Mouse (Mus musculus) lung, postnatal 0 days (tissue): ENCODE data around the gene Apobec4. TPM values are rescaled to one million over a fixed set of nuclear protein-coding genes. Genes with fewer than 3 reads are reported as not detected.

ENCODE experiments used
- ATAC-seq: fragments of 200-750 bp; cut with Nextera tagmentation; 2 replicates; pipeline ENCODE4 v1.8.0; 2017; ENCODE audit warnings: moderate library complexity
- DNase-seq: peaks from one replicate; pipeline ENCODE4 v3.0.0-alpha.2; 2016; ENCODE audit warnings: low spot score
- H3K27ac ChIP-seq: fragments of 300-500 bp; sonication (generic); 2 replicates; pipeline ENCODE4 v1.5.1; 2014; ENCODE audit warnings: antibody characterized with exemption, mild to moderate bottlenecking, low read length, mixed read lengths
- H3K27me3 ChIP-seq: fragments of 300-500 bp; sonication (generic); replicated peaks from 2 replicates; pipeline ENCODE4 v1.6.1; 2014; ENCODE audit warnings: low read length, mixed read lengths; ENCODE audit not compliant: insufficient read depth
- H3K36me3 ChIP-seq: fragments of 300-500 bp; sonication (generic); 2 replicates; pipeline ENCODE4 v1.6.1; 2014; ENCODE audit warnings: low read length, mixed read lengths; ENCODE audit not compliant: insufficient read depth
- H3K4me1 ChIP-seq: fragments of 300-500 bp; sonication (generic); 2 replicates; pipeline ENCODE4 v1.6.1; 2014; ENCODE audit warnings: antibody characterized with exemption, low read depth, low read length, mixed read lengths; ENCODE audit not compliant: insufficient read depth
- H3K4me2 ChIP-seq: fragments of 300-500 bp; sonication (generic); replicated peaks from 2 replicates; pipeline ENCODE4 v1.6.1; 2014; ENCODE audit warnings: low read depth, mild to moderate bottlenecking, low read length, moderate library complexity, mixed read lengths
- H3K4me3 ChIP-seq: fragments of 300-500 bp; sonication (generic); 2 replicates; pipeline ENCODE4 v1.5.1; 2014; ENCODE audit warnings: low read depth, low read length
- H3K9ac ChIP-seq: fragments of 300-500 bp; sonication (generic); replicated peaks from 2 replicates; pipeline ENCODE4 v1.6.1; 2014; ENCODE audit warnings: low read depth, mild to moderate bottlenecking
- H3K9me3 ChIP-seq: fragments of 300-500 bp; sonication (generic); 2 replicates; pipeline ENCODE4 v1.6.1; 2016; ENCODE audit warnings: low read length, mixed read lengths
- CTCF ChIP-seq: IDR thresholded peaks from 2 replicates; pipeline ENCODE4 v1.5.1; 2016; ENCODE audit warnings: antibody characterized with exemption, mild to moderate bottlenecking
- EP300 ChIP-seq: IDR thresholded peaks from 2 replicates; pipeline ENCODE4 v1.6.1; 2016; ENCODE audit warnings: antibody characterized with exemption, mild to moderate bottlenecking, control low read depth
- WGBS: fragments of 180-500 bp; shearing (Covaris S2); extraction: QIAGEN DNeasy Blood & Tissue Kit; methylation state at CpG from one replicate; pipeline ENCODE4 v1.1.7; 2014; 5-methylcytosine and 5-hydroxymethylcytosine counted together
- polyA plus RNA-seq: library from polyadenylated mRNA; unstranded; fragments of >200 nt; fragmentation: Nextera tagmentation; extraction: Ambion mirVana; gene quantifications from 2 replicates; pipeline ENCODE4 v1.2.1, GENCODE M21; 2015

Gene Apobec4
- polyA plus RNA-seq, 1 experiment from 2014 or later = 0.74 TPM

- no peaks in the 10 kb centered on the region; the same call in 1 of the 2 replicates for H3K4me1 ChIP-seq
- no peak for TF ChIP-seq CTCF
- TF ChIP-seq EP300 = no peak
- no peaks in the 10 kb centered on the region for H3K27me3 ChIP-seq
- WGBS = 88% methylated on average over 4 of the region's 4 CpGs
- no peak overlapping the region for H3K27ac ChIP-seq
- H3K4me2 ChIP-seq = no peak overlapping the region
- no peak overlapping the region for H3K4me3 ChIP-seq
- no peak for DNase-seq
- no peaks in the 10 kb centered on the region for H3K36me3 ChIP-seq
- ATAC-seq = no peak
- H3K9ac ChIP-seq = no peak overlapping the region
- H3K9me3 ChIP-seq = no peaks in the 10 kb centered on the region
Measured at GRCm38 (mm10) chr1:152713924-152714323, 36.4 kb upstream of the Apobec4 start.

GRCm38 (mm10) chr1:152714405-152714804 lies 35.9 kb upstream of the Apobec4 start:
- no peak overlapping the region for H3K4me2 ChIP-seq
- TF ChIP-seq EP300 (no peak), CTCF (no peak)
- H3K4me1 ChIP-seq = no peaks in the 10 kb centered on the region; the same call in 1 of the 2 replicates
- ATAC-seq = no peak
- no peak overlapping the region for H3K4me3 ChIP-seq
- no peak for DNase-seq
- H3K27me3 ChIP-seq = no peaks in the 10 kb centered on the region
- no peak overlapping the region for H3K9ac ChIP-seq
- H3K9me3 ChIP-seq = no peaks in the 10 kb centered on the region
- no peaks in the 10 kb centered on the region for H3K36me3 ChIP-seq
- 90% methylated on average over 3 of the region's 3 CpGs for WGBS
- H3K27ac ChIP-seq = no peak overlapping the region

DNA sequence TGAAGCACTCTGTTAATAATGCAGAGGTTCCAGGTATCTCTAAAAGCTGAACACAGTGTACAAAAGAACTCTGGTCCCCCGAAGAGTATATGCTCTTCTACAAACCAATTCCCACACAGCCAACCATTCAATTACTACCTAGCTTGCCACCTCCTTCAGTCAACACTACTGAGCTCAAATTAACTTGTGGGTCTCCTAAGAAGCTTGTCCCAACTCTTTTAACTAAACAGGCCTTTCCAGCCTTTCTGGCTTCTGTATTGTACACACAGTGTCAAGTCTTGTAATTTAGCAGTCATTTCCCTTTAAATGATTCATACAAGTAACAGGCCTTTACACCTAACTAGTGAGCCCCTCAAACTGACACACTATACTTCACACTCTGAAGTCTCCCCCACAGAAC lies 33.0 kb upstream of the Apobec4 start:
- Histone ChIP-seq H3K9me3 (no peaks in the 10 kb centered on the region), H3K4me2 (no peak overlapping the region), H3K9ac (no peak overlapping the region), H3K27ac (no peak overlapping the region), H3K4me3 (no peak overlapping the region), H3K36me3 (no peaks in the 10 kb centered on the region), H3K4me1 (no peaks in the 10 kb centered on the region; the same call in 1 of the 2 replicates), H3K27me3 (no peaks in the 10 kb centered on the region)
- WGBS = 48% methylated on average over 1 of the region's 1 CpGs
- ATAC-seq (peak; percentile 49), DNase-seq (peak; percentile 25)
- TF ChIP-seq CTCF (no peak), EP300 (no peak)

DNA sequence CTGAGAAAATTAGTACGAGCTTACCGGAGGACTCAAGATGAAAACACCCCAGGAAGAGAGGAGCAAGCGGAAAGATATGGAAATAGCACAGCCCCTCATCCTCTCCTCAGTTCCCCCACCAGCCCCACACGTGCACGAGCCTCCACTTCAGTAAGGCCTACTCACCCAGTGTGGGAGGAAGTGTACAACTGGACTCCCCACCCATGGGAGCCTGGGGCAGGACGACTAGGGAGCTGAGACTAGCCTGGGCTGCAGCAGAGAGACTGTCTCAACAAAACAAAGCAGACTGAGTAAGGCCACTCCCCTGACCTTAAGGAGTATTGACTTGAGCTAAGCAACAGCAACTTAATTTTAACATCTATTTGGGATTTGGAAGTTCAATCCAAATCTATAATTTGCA lies 32.2 kb upstream of the Apobec4 start:
- TF ChIP-seq CTCF (no peak), EP300 (no peak)
- Histone ChIP-seq H3K4me3 (no peak overlapping the region), H3K9ac (no peak overlapping the region), H3K27ac (0 out of 2 replicates have a peak overlapping the region, but pooled peaks have one; percentile 26), H3K4me1 (no peaks in the 10 kb centered on the region; the same call in 1 of the 2 replicates), H3K36me3 (no peaks in the 10 kb centered on the region), H3K27me3 (no peaks in the 10 kb centered on the region), H3K4me2 (no peak overlapping the region), H3K9me3 (no peaks in the 10 kb centered on the region)
- no peak for ATAC-seq
- WGBS = 24% methylated on average over 6 of the region's 6 CpGs
- no peak for DNase-seq

DNA sequence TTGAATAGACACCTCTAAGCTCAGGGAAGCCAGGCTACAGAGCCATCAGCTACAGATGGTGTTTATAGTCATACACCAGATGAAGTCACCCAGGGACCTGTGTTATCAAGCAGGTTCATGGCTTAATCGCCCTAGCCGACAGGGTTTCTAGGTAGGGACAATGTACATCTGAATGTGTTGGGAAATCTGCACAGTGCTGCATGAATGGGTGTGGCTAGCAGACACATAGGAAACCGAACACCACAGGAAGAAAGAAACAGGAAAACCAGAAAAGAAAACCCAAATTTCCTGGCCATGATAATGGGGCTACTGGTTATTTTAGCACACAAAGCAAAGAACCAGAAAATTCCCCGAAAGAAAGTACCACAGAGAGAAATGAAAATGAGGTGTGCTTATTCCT lies 29.4 kb upstream of the Apobec4 start:
- Histone ChIP-seq H3K4me1 (no peaks in the 10 kb centered on the region; the same call in 1 of the 2 replicates), H3K36me3 (no peaks in the 10 kb centered on the region), H3K4me2 (no peak overlapping the region), H3K4me3 (no peak overlapping the region), H3K27ac (no peak overlapping the region), H3K9me3 (no peaks in the 10 kb centered on the region), H3K27me3 (no peaks in the 10 kb centered on the region), H3K9ac (no peak overlapping the region)
- TF ChIP-seq EP300 (no peak), CTCF (no peak)
- 54% methylated on average over 4 of the region's 4 CpGs for WGBS
- ATAC-seq (no peak), DNase-seq (no peak)

DNA sequence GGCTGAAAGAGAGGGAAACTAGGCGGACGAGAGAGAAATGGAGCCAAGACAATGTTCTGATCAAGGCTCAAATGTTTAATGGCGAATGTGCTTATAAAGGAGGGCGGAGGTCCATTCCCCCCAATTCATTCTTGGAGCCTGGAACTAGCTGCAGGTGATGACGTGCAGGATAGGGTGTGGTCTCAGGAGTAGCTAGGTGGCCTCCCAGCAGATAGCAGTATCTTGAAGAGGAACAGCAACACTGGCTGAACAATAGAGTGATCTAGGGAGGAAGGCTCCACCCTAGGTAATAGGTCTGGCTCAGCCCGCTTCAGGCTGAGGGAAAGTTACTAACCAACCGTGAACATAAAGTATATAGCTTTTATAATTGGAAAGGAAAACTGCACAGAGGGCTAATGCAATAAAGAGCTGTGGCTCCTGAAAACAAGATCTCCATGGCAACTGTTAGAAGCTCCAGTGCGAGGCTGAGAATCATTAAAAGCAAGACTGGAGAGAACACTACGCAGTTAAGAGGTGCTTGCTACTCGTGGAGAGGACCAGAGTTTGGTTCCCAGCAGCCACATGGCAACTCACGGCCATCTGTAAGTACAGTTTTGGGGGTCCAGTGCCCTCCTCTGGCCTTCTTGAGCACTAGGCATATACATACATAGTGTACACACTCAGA lies 28.7 kb upstream of the Apobec4 start:
- no peak overlapping the region for H3K4me2 ChIP-seq
- ATAC-seq (peak; percentile 40; the same call in 1 of the 2 replicates), DNase-seq (peak; percentile 18)
- WGBS = 83% methylated on average over 11 of the region's 11 CpGs
- no peaks in the 10 kb centered on the region; the same call in 1 of the 2 replicates for H3K4me1 ChIP-seq
- no peak overlapping the region for H3K4me3 ChIP-seq
- TF ChIP-seq CTCF = no peak
- no peak for TF ChIP-seq EP300
- no peaks in the 10 kb centered on the region for H3K9me3 ChIP-seq
- H3K36me3 ChIP-seq = no peaks in the 10 kb centered on the region
- no peaks in the 10 kb centered on the region for H3K27me3 ChIP-seq
- no peak overlapping the region for H3K27ac ChIP-seq
- H3K9ac ChIP-seq = no peak overlapping the region
